Mouse (Mus musculus): ENCODE results near the gene Ppm1j. TPM values are rescaled to one million over a fixed set of nuclear protein-coding genes. Genes with fewer than 3 reads are reported as not detected.

Ppm1j gene
- total and polyA plus RNA-seq, 3 experiments, result 0.54 to 2.7 TPM; not detected in 1

DNA sequence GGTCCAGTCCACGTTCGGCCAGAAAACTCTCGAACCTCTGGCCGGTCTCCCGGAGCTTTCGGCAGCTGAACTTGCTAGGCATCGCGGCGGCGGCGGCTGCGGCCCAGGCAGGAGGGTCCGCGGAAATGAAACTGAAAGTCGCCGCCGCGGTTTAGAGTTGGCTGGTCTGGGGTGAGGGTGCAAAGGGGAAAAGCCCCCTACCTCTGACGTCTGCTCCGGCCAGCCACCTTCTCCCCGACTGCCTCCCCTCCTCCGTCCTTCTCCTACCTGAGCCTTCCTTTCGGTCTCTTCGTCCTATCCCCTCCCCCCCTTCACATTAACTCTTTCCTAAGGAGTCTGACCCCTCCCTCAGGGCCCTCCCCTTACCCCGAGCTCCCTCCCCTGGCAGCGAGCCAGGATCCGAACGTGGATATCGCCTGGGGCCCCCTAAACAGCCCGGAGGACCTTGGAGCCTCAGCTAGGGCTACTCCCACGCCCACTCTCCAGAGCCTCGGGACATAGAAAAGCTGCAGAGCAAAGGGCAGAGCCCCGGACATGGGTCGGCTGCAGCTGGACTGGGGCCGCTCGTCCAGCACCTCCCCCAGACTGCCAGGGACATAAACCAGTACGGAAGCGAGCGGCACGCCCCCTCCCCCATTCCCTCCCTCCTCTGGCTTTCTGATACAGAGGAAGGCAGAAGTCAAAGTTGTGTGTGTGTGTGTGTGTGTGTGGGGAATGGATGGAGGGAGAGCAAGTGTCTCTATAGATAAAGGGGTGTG lies 37.3 kb downstream of the Ppm1j start, which contains the start of gene Mov10:
Gene Mov10, minus strand, starts transcription at position 573 of the 758 bp plus-strand sequence.
- DNase-seq (ENCODE audit: low read depth, low spot score), result peak; percentile 91
- Histone ChIP-seq H3K9ac (ENCODE audit: control insufficient read depth, low read depth, low read length, poor library complexity, severe bottlenecking) (peak within 1 kb of the TSS; percentile 79), H3K9me3 (replicated peaks; ENCODE audit: insufficient read depth, low read length) (no peaks in the 10 kb centered on the region), H3K4me3 (ENCODE audit: control insufficient read depth in 1 of 2, insufficient read depth in 1 of 2, low read depth in 2 of 2, low read length in 2 of 2) (peak within 1 kb of the TSS; percentile 82 to 95), H3K4me1 (ENCODE audit: control insufficient read depth in 1 of 2, insufficient read depth in 2 of 2, low read length in 2 of 2) (peaks cover 0 to 8% of the 10 kb centered on the region in 2 experiments; a peak in 3 of 4 replicates), H3K27me3 (ENCODE audit: control insufficient read depth in 1 of 2, insufficient read depth in 2 of 2, low read length in 2 of 2) (no peaks in the 10 kb centered on the region), H3K36me3 (ENCODE audit: control insufficient read depth in 1 of 2, insufficient read depth in 2 of 2, low read length in 2 of 2) (peaks cover 0 to 12% of the 10 kb centered on the region in 2 experiments; a peak in 2 of 4 replicates), H3K27ac (ENCODE audit: control insufficient read depth, low read depth, low read length) (peak within 1 kb of the TSS; percentile 80), H3K79me2 (ENCODE audit: control insufficient read depth, insufficient read depth, low read length, poor library complexity) (peaks cover 4% of the 10 kb centered on the region; the same call in 1 of the 2 replicates)
- TF ChIP-seq BHLHE40 (IDR thresholded peaks at IDR 0.05; ENCODE audit: borderline replicate concordance, low read depth, low read length), result no peak; the same call in 1 of the 2 replicates
- TF ChIP-seq GATA1 (IDR thresholded peaks at IDR 0.05; ENCODE audit: low read depth, low read length), result peak; percentile 58
- TF ChIP-seq HCFC1 (IDR thresholded peaks at IDR 0.05; ENCODE audit: low read depth, low read length), result no peak; the same call in 1 of the 2 replicates
- TF ChIP-seq CHD1 (IDR thresholded peaks at IDR 0.05; ENCODE audit: low read depth, low read length), result no peak
- peak; percentile 18 to 20; a peak in 1 of 4 replicates for TF ChIP-seq POLR2A (IDR thresholded peaks at IDR 0.05; ENCODE audit: control insufficient read depth in 1 of 2, insufficient read depth in 1 of 2, low read depth in 1 of 2, low read length in 2 of 2, poor library complexity in 1 of 2)
- TF ChIP-seq UBTF (IDR thresholded peaks at IDR 0.05; ENCODE audit: borderline replicate concordance, insufficient read depth, low read depth, low read length), result 0 out of 2 replicates have a peak, but pooled peaks have one; percentile 37
- TF ChIP-seq USF1 (IDR thresholded peaks at IDR 0.05; ENCODE audit: low read depth, low read length), result no peak
- peak; percentile 35 to 61; a peak in 2 of 4 replicates for TF ChIP-seq EP300 (IDR thresholded peaks at IDR 0.05; ENCODE audit: low read depth in 1 of 2, low read length in 2 of 2)
- no peak for TF ChIP-seq GABPA (IDR thresholded peaks at IDR 0.05; ENCODE audit: low read depth, low read length)
- peak; percentile 32; the same call in 1 of the 2 replicates for TF ChIP-seq SIN3A (IDR thresholded peaks at IDR 0.05; ENCODE audit: low read length)
- TF ChIP-seq TCF12 (IDR thresholded peaks at IDR 0.05; ENCODE audit: low read depth, low read length), result peak; percentile 72
- TF ChIP-seq ZNF384 (IDR thresholded peaks at IDR 0.05; ENCODE audit: low read depth, low read length), result no peak
- peak; percentile 58 for TF ChIP-seq ETS1 (IDR thresholded peaks at IDR 0.05; ENCODE audit: low read depth, low read length)
- no peak for TF ChIP-seq JUND (IDR thresholded peaks at IDR 0.05; ENCODE audit: low read depth, low read length)
- no peak for TF ChIP-seq CTCF (IDR thresholded peaks at IDR 0.05 in 2 of 3, conservative IDR thresholded peaks at IDR 0.05 in 1 of 3; ENCODE audit: control insufficient read depth in 1 of 3, insufficient read depth in 1 of 3, low read depth in 2 of 3, low read length in 3 of 3, poor library complexity in 1 of 3, severe bottlenecking in 1 of 3)
- no peak for TF ChIP-seq ZKSCAN1 (IDR thresholded peaks at IDR 0.05; ENCODE audit: low read depth, low read length)
- no peak for TF ChIP-seq MEF2A (IDR thresholded peaks at IDR 0.05; ENCODE audit: extremely low read depth, insufficient replicate concordance, low read depth, low read length, poor library complexity, severe bottlenecking)
- no peak for TF ChIP-seq USF2 (IDR thresholded peaks at IDR 0.05; ENCODE audit: borderline replicate concordance in 1 of 2, insufficient read depth in 1 of 2, low read depth in 1 of 2, low read length in 2 of 2)
- peak; percentile 69 for TF ChIP-seq TAL1 (IDR thresholded peaks at IDR 0.05; ENCODE audit: low read length)
- TF ChIP-seq MAZ (IDR thresholded peaks at IDR 0.05; ENCODE audit: low read depth, low read length), result peak; percentile 88
- TF ChIP-seq MAX (IDR thresholded peaks at IDR 0.05; ENCODE audit: low read length), result no peak
- TF ChIP-seq ZMIZ1 (IDR thresholded peaks at IDR 0.05; ENCODE audit: low read depth, low read length), result no peak
- no peak for TF ChIP-seq SMC3 (IDR thresholded peaks at IDR 0.05; ENCODE audit: low read depth, low read length)
- no peak for TF ChIP-seq MAFK (IDR thresholded peaks at IDR 0.05; ENCODE audit: borderline replicate concordance, low read depth, low read length)
- no peak for TF ChIP-seq ELF1 (IDR thresholded peaks at IDR 0.05; ENCODE audit: low read depth, low read length)
- TF ChIP-seq TBP (IDR thresholded peaks at IDR 0.05; ENCODE audit: low read depth, low read length), result 0 out of 2 replicates have a peak, but pooled peaks have one; percentile 28
- no peak for TF ChIP-seq POLR2AphosphoS5 (IDR thresholded peaks at IDR 0.05; ENCODE audit: borderline replicate concordance, low read depth, low read length)
- TF ChIP-seq POLR2AphosphoS2 (IDR thresholded peaks at IDR 0.05; ENCODE audit: low read length), result peak; percentile 70; the same call in 1 of the 2 replicates
- TF ChIP-seq MYC (IDR thresholded peaks at IDR 0.05; ENCODE audit: low read depth, low read length), result no peak
- no peak for TF ChIP-seq RAD21 (IDR thresholded peaks at IDR 0.05; ENCODE audit: low read depth, low read length)
- no peak for TF ChIP-seq NRF1 (IDR thresholded peaks at IDR 0.05; ENCODE audit: insufficient read depth, low read depth, low read length, poor library complexity, severe bottlenecking)
- TF ChIP-seq ZC3H11A (IDR thresholded peaks at IDR 0.05; ENCODE audit: low read depth, low read length), result no peak
- TF ChIP-seq MXI1 (IDR thresholded peaks at IDR 0.05; ENCODE audit: low read depth, low read length), result peak; percentile 60; the same call in 1 of the 2 replicates
- TF ChIP-seq MYB (IDR thresholded peaks at IDR 0.05; ENCODE audit: low read depth, low read length), result no peak
- no peak for TF ChIP-seq KAT2A (conservative IDR thresholded peaks at IDR 0.05; ENCODE audit: low read depth, low read length)

Data from MEL (cell line).